Mouse (Mus musculus) neural tube, embryonic 14.5 days (tissue): ENCODE measurements around the gene Clcf1. TPM values are rescaled to one million over a fixed set of nuclear protein-coding genes. Genes with fewer than 3 reads are reported as not detected.

Source experiments
- ATAC-seq: fragments of 200-750 bp; cut with Nextera tagmentation; 2 replicates; pipeline ENCODE4 v1.8.0; 2017; ENCODE audit warnings: low read depth, mild to moderate bottlenecking, moderate TSS enrichment, moderate library complexity
- H3K27ac ChIP-seq: fragments of 300-500 bp; sonication (generic); 2 replicates; pipeline ENCODE4 v1.5.1; 2014; ENCODE audit warnings: low read depth, mild to moderate bottlenecking, control low read depth, low read length, moderate library complexity, mixed read lengths
- H3K27me3 ChIP-seq: fragments of 300-500 bp; sonication (generic); 2 replicates; pipeline ENCODE4 v1.6.1; 2014; ENCODE audit warnings: low read length; ENCODE audit not compliant: control insufficient read depth, insufficient read depth
- H3K36me3 ChIP-seq: fragments of 300-500 bp; sonication (generic); 2 replicates; pipeline ENCODE4 v1.6.1; 2014; ENCODE audit warnings: low read length, mixed read lengths; ENCODE audit not compliant: control insufficient read depth, insufficient read depth
- H3K4me1 ChIP-seq: fragments of 300-500 bp; sonication (generic); 2 replicates; pipeline ENCODE4 v1.6.1; 2014; ENCODE audit warnings: low read length; ENCODE audit not compliant: control insufficient read depth, insufficient read depth
- H3K4me2 ChIP-seq: fragments of 300-500 bp; sonication (generic); 2 replicates; pipeline ENCODE4 v1.6.1; 2014; ENCODE audit warnings: mild to moderate bottlenecking, low read depth, low read length, control low read depth
- H3K4me3 ChIP-seq: fragments of 300-500 bp; sonication (generic); 2 replicates; pipeline ENCODE4 v1.5.1; 2014; ENCODE audit warnings: low read depth, low read length, control low read depth, mixed read lengths
- H3K9ac ChIP-seq: fragments of 300-500 bp; sonication (generic); replicated peaks from 2 replicates; pipeline ENCODE4 v1.6.1; 2014; ENCODE audit warnings: low read depth, mild to moderate bottlenecking, control low read depth, low read length, mixed read lengths
- H3K9me3 ChIP-seq: fragments of 300-500 bp; sonication (generic); 2 replicates; pipeline ENCODE4 v1.6.1; 2016; ENCODE audit warnings: low read length; ENCODE audit not compliant: control insufficient read depth
- WGBS: fragments of 180-500 bp; shearing (Covaris S2); extraction: QIAGEN DNeasy Blood & Tissue Kit; methylation state at CpG from one replicate; pipeline ENCODE4 v1.1.7; 2014; 5-methylcytosine and 5-hydroxymethylcytosine counted together
- polyA plus RNA-seq: library from polyadenylated mRNA; unstranded; fragments of >200 nt; fragmentation: Nextera tagmentation; extraction: Ambion mirVana; gene quantifications from 2 replicates; pipeline ENCODE4 v1.2.1, GENCODE M21; 2014

Gene Clcf1
- polyA plus RNA-seq, 1 experiment from 2014 or later: 0.78 TPM

DNA sequence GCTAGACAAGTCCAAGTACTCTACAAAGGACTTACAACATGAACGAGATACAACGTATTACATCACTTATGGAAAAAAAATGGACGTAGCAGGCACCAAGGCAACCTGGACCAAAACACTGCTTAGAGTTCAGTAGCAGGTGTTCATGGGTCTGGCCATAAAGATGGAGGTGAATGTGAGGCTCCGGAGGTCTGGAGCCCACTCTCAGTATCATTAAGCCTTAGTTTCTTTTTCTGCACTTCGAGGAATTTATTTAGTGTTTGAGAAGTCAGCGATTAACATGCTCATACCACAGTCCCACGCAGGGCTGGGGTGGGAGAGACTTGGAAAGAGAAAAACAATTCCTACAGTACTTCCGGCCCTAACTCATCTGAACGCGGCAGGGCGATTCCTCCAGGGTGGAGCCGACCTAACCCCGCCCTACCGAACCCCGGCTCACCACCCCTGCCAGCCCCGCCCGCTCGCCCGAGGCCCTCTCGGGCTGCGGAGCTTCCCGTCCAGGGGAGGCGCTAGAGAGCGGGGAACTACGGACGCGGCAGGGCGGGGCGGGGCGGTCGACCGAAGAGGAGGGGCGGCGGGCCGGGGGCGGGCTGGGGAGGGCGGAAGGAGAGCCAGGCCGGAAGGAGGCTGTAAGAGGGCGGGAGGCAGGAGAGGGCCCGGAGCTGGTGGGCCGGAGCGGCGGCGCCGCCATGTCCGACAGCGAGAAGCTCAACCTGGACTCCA is 22.3 kb upstream of the Clcf1 start, which contains the start of gene Ppp1ca:
Gene Ppp1ca (plus strand): TSS at position 538 of the 723 bp plus-strand sequence.
- Histone ChIP-seq H3K9ac (peak within 1 kb of the TSS; percentile 98), H3K4me1 (peaks cover 10% of the 10 kb centered on the region), H3K27ac (peak within 1 kb of the TSS; percentile 91), H3K4me3 (peak within 1 kb of the TSS; percentile 80), H3K27me3 (no peaks in the 10 kb centered on the region), H3K9me3 (no peaks in the 10 kb centered on the region), H3K4me2 (peak within 1 kb of the TSS; percentile 97), H3K36me3 (peaks cover 26% of the 10 kb centered on the region)
- peak; percentile 91 for ATAC-seq
- 7% methylated on average over 34 of the region's 47 CpGs for WGBS

DNA sequence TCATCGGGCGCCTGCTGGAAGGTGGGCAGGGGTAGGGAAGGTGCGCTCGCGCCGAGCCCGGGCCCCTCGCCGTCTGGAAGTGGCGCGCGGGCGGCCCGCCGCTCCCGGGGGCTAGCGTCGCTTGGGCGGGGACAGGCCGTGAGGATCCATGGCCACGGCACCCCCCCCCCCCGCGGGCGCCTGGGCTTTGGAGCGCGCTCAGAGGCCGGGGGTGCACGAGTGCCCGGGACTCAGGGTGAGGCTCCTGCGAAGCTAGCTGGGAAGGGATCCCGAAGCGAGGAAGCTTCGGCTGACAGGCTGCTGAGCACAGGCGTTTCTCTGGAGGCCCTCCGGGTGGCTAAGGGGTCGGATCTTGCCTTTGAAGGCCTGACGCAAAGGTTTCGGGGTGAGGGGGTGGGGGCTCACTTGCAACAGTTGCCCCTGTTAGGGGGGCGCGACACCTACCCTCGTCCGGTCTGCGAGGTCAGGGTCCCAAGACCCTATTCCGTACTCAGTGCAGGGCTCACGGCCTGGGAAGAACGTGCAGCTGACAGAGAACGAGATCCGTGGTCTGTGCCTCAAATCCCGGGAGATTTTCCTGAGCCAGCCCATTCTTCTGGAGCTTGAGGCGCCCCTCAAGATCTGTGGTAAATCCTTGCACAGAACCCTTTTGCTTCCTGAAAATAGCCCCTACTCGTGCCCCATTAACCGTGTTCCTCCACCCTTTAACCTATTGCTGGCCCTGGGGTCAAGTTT is 21.6 kb upstream of the Clcf1 start:
- Histone ChIP-seq H3K4me1 (peaks cover 10% of the 10 kb centered on the region), H3K9me3 (no peaks in the 10 kb centered on the region), H3K36me3 (peaks cover 26% of the 10 kb centered on the region), H3K27ac (peak overlapping the region; percentile 91), H3K4me3 (peak overlapping the region; percentile 80), H3K27me3 (no peaks in the 10 kb centered on the region), H3K4me2 (peak overlapping the region; percentile 97), H3K9ac (peak overlapping the region; percentile 98)
- under 1% methylated on average over 51 of the region's 52 CpGs for WGBS
- peak; percentile 52 for ATAC-seq

- no peaks in the 10 kb centered on the region for H3K9me3 ChIP-seq
- H3K9ac ChIP-seq: peak overlapping the region; percentile 98
- ATAC-seq: no peak
- H3K4me1 ChIP-seq: peaks cover 10% of the 10 kb centered on the region
- H3K4me3 ChIP-seq: peak overlapping the region; percentile 80
- peaks cover 26% of the 10 kb centered on the region for H3K36me3 ChIP-seq
- no peaks in the 10 kb centered on the region for H3K27me3 ChIP-seq
- 68% methylated on average over 6 of the region's 6 CpGs for WGBS
- no peak overlapping the region for H3K27ac ChIP-seq
- H3K4me2 ChIP-seq: peak overlapping the region; percentile 97
Measured at GRCm38 (mm10) chr19:4193129-4193528, 20.9 kb upstream of the Clcf1 start.

DNA sequence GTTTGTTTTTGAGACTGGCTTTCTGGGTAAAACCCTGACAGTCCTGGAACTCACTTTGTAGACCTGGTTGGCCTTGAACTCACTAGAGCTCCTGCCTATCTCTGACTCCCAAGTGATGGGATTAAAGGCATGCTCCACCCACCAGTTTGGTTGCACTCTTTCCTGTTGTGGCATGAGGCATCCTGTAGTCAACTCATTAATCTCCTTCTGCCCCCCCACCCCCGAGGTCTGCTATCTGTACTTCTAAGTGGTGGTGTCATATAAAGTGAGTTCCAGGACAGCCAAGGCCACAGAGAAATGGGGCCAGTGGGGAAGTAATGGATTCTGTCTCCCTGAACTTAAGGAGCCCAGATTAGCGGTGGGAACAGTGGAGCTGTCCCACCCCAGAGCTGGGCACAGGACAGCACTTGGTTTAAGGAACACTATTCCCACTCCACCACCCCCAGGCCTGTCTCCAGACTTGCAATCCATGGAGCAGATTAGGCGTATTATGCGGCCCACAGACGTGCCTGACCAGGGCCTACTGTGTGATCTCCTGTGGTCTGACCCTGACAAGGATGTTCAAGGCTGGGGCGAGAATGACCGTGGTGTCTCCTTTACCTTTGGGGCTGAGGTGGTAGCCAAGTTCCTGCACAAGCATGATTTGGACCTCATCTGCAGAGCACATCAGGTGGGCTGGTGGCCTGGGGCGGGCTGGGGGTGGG is 19.9 kb upstream of the Clcf1 start:
- no peak overlapping the region for H3K4me2 ChIP-seq
- H3K36me3 ChIP-seq: peaks cover 26% of the 10 kb centered on the region
- H3K27me3 ChIP-seq: no peaks in the 10 kb centered on the region
- no peak for ATAC-seq
- H3K27ac ChIP-seq: no peak overlapping the region
- no peak overlapping the region for H3K9ac ChIP-seq
- WGBS: 86% methylated on average over 8 of the region's 8 CpGs
- no peak overlapping the region for H3K4me3 ChIP-seq
- H3K4me1 ChIP-seq: peaks cover 10% of the 10 kb centered on the region
- no peaks in the 10 kb centered on the region for H3K9me3 ChIP-seq

- 77% methylated on average over 12 of the region's 12 CpGs for WGBS
- Histone ChIP-seq H3K27me3 (no peaks in the 10 kb centered on the region), H3K36me3 (peaks cover 26% of the 10 kb centered on the region)
Measured at GRCm38 (mm10) chr19:4194776-4195650, 19.0 kb upstream of the Clcf1 start.

GRCm38 (mm10) chr19:4196048-4196447 is 18.0 kb upstream of the Clcf1 start:
- no peaks in the 10 kb centered on the region for H3K27me3 ChIP-seq
- H3K36me3 ChIP-seq: peaks cover 26% of the 10 kb centered on the region
- no peak for ATAC-seq
- no peak overlapping the region for H3K9ac ChIP-seq
- peaks cover 19% of the 10 kb centered on the region for H3K4me1 ChIP-seq
- H3K9me3 ChIP-seq: no peaks in the 10 kb centered on the region
- WGBS: 75% methylated on average over 2 of the region's 2 CpGs
- no peak overlapping the region for H3K4me2 ChIP-seq
- H3K27ac ChIP-seq: no peak overlapping the region
- no peak overlapping the region for H3K4me3 ChIP-seq

More at GRCm38 (mm10) chr19:4194776-4195650, 19.0 kb upstream of the Clcf1 start:
- Histone ChIP-seq H3K9me3 (no peaks in the 10 kb centered on the region), H3K9ac (no peak overlapping the region), H3K4me1 (peaks cover 10% of the 10 kb centered on the region), H3K4me2 (no peak overlapping the region), H3K4me3 (no peak overlapping the region), H3K27ac (no peak overlapping the region)
- ATAC-seq: no peak

DNA sequence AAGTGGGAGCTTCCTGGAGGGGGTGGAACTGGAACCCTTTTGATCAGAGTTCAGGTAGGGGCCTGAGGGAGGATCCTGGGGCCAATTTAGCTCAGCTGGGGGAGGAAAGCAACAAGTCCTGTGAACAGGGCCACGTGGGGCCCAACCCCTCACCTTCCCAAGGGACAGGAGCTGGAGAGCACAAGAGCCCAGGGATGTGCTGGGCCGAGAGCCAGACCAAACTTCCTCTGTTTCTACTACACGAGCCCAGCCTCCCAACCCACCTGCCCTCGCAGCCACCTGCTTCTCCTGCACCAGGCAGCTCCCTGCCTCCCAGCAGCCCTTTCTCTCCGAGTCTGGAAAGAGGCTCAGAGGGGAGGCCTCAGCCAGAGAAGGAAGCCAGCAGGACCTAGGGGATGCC is 17.5 kb upstream of the Clcf1 start:
- Histone ChIP-seq H3K4me3 (no peak overlapping the region), H3K9ac (no peak overlapping the region), H3K27ac (no peak overlapping the region), H3K36me3 (peaks cover 26% of the 10 kb centered on the region), H3K9me3 (no peaks in the 10 kb centered on the region), H3K4me1 (peaks cover 20% of the 10 kb centered on the region), H3K4me2 (no peak overlapping the region), H3K27me3 (no peaks in the 10 kb centered on the region)
- no peak for ATAC-seq
- WGBS: 25% methylated on average over 5 of the region's 5 CpGs

DNA sequence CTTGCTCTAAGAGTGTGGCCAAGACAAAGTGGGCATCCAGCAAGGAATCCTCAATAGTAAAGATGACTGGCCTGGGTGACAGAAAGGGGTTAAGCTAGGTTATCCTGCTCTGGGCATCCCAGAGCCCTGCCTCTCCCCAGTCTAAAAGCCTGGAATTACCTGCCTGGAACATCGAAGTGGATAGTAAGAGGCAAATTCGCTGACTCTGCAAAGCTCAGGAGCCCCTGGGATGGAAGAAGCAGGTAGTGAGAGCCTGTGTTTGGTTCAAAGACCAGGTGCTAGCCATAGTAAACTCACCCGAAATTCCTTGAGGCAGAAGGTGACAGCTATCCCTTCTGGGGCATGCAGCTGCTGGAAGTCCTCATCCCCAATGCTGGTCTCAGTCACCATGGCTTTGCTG is 16.9 kb upstream of the Clcf1 start:
- no peak overlapping the region for H3K4me2 ChIP-seq
- 79% methylated on average over 3 of the region's 3 CpGs for WGBS
- no peaks in the 10 kb centered on the region for H3K27me3 ChIP-seq
- H3K36me3 ChIP-seq: peaks cover 26% of the 10 kb centered on the region
- no peak overlapping the region for H3K27ac ChIP-seq
- H3K4me1 ChIP-seq: peaks cover 22% of the 10 kb centered on the region
- H3K4me3 ChIP-seq: no peak overlapping the region
- no peaks in the 10 kb centered on the region for H3K9me3 ChIP-seq
- H3K9ac ChIP-seq: no peak overlapping the region
- ATAC-seq: no peak
